Mouse (Mus musculus) Patski (cell line): ENCODE data around the gene Kdm6b. TPM values are rescaled to one million over a fixed set of nuclear protein-coding genes. Genes with fewer than 3 reads are reported as not detected.
A peak's percentile ranks its signal among the peaks of the same experiment; 100 is the strongest.

Experiments
- ATAC-seq: fragments of 100-300 bp; one replicate; pipeline ENCODE4 v1.8.0; 2021
- CTCF ChIA-PET: fragments of 350-600 bp; sonication (Branson Sonifier 250); formaldehyde crosslinking; loops from one replicate; lab custom pipeline; 2022; ENCODE audit warnings: inconsistent platforms; lab: Charles Lee
- POLR2A ChIA-PET: fragments of 350-600 bp; sonication (Branson Sonifier 250); formaldehyde crosslinking; loops from one replicate; lab custom pipeline; 2022; ENCODE audit warnings: antibody characterized with exemption, inconsistent platforms; lab: Charles Lee
- DNase-seq: peaks from one replicate; pipeline ENCODE4 v3.0.0-alpha.2; 2011; ENCODE audit warnings: low read depth, low spot score
- H3K27me3 ChIP-seq: fragments of 371-371 bp; one replicate; pipeline ENCODE4 v1.5.1; 2021
- CTCF ChIP-seq: fragments of 100-300 bp; IDR thresholded peaks from one replicate; pipeline ENCODE4 v1.5.1; 2021
- in situ Hi-C: fragments of 300-500 bp; cut with MboI; formaldehyde crosslinking; loops from 3 replicates; pipeline ENCODE4 v1.11.1; 2018; ENCODE audit warnings: low pct_unique_long_range_greater_than_20kb, mixed read lengths
- polyA plus RNA-seq: library from polyadenylated mRNA; unstranded; gene quantifications from one replicate; pipeline ENCODE4 v1.2.3, GENCODE M21; 2021

Kdm6b gene
- polyA plus RNA-seq, 1 experiment from 2014 or later: 26.6 TPM

DNA sequence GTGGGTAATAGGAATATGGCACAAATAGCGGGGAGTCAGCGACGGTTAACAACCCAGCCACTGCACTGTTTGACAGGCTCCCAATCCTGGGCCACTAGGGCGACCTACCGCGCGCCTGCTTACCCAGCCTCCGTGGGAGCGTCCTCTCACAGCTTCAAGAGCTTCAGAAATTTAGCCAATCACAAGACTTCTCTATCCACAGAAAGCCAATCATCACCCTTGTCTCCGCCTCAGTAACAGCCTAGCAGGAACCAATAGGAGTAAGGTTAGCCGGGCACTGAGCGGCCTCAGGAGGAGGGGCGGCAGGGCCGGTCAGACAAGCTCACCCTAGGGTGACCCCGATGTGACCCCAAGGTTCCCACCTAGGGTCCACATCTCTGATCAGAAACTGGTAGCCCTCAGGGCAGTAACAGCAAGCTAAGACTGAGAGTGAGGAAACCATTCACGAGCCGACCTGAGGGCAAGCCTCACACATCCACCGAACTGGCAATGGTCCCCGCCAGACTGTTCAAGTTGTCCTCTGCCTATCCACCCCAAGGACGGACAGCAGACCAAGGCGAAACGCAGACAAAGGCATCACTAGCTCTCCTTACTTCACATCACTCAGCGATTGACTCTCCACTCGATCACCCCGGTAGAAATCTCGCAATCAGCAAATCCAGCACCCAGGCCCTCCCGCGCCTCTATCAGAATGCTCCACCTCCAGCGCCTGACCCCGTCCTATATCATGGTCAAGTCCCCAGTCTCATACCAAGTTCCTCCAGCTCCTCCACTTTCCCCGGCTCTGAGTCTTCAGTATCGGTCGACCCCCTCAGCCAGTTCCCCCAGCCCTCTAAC is 4.7 kb downstream of the Kdm6b start:
- ChIA-PET CTCF (interaction anchor here (0.9 to 2.5 kb wide), 4 partner anchors 8 to 80 kb away, joined by 3 to 9 read pairs (median 3); no protein-coding TSS in a partner anchor), POLR2A (interaction anchor here (0.5 to 3.4 kb wide), 6 partner anchors 10 to 223 kb away, joined by 3 to 34 read pairs (median 5); partner anchors contain the start of genes Cyb5d1 and Naa38)
- DNase-seq (no peak), ATAC-seq (peak; percentile 52)
- in situ Hi-C loops: loop anchor here (25.0 kb wide), 1 partner anchor 579 kb away; the partner anchor contains the start of genes Ctdnep1, Elp5, Gabarap and Phf23
- no peaks in the 10 kb centered on the region for H3K27me3 ChIP-seq
- TF ChIP-seq CTCF: no peak

DNA sequence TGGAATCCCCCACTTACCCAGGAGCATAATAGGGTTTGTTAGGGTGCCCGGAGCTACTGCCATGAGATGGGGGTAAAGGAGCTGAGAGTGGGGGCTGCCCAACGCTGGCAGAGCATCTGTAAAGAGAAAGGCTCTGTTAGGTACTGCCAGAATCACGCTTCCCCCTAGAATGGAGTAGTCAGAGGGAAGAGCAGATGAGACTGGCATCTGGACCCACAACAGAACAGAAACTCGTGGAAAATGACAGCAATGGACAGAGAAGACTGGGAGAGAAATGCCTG is 5.8 kb downstream of the Kdm6b start:
- CTCF ChIA-PET: interaction anchor here (0.9 kb wide), 1 partner anchor 25 kb away, joined by 3 read pairs; no protein-coding TSS in a partner anchor
- POLR2A ChIA-PET: interaction anchor here (0.6 to 3.4 kb wide), 4 partner anchors 10 to 90 kb away, joined by 3 to 34 read pairs (median 5); partner anchors contain the start of gene Tmem88
- no peak for TF ChIP-seq CTCF
- in situ Hi-C loops: loop anchor here (25.0 kb wide), 1 partner anchor 580 kb away; the partner anchor contains the start of genes Ctdnep1, Elp5, Gabarap and Phf23
- ATAC-seq (no peak), DNase-seq (no peak)
- no peaks in the 10 kb centered on the region for H3K27me3 ChIP-seq

DNA sequence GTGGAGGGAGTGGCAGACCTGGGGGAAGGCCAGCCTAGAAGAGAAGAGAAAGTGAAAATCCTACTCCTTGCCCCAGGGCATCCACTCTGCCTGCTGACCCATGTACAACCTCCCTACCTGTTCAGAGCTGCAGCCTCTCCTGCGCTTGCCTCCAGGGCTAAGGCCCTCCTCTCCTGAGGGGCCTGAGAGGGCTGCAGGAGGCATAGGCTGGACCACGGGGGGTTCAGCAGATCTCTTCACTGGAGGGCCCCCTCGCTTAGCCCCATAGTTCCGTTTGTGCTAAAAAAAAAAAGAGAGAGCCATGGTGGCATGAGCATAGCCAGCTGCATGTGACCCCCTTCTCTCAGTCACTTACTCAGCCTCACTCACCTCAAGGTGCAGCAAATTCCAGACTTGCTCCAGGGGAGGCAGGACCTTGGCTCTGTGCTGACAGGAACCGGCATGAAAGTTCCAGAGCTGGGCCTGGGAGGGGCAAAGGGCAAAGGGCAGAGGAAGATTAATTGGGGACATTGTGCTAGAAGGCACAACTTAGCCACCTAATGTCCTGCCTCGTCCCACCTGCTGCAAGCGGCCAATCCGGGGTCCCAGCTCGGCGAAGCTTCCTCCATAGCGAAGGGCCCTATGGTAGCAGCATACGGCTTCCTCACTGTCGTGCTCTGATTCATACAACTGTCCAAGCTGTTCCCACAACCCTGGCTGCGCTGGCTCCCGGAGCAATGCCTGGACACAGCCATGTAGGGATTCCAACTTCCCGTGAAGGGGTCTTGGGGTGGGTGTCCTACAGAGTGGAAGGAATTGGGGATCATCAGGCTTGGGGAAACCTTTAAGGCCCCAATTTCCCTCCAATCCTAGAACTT is 6.4 kb downstream of the Kdm6b start:
- DNase-seq (no peak), ATAC-seq (no peak)
- in situ Hi-C loops: loop anchor here (25.0 kb wide), 1 partner anchor 580 kb away; the partner anchor contains the start of genes Ctdnep1, Elp5, Gabarap and Phf23
- no peak for TF ChIP-seq CTCF
- no peaks in the 10 kb centered on the region for H3K27me3 ChIP-seq
- ChIA-PET CTCF (interaction anchor here (0.9 kb wide), 1 partner anchor 25 kb away, joined by 3 read pairs; no protein-coding TSS in a partner anchor), POLR2A (interaction anchor here (0.6 to 3.4 kb wide), 4 partner anchors 9 to 91 kb away, joined by 3 to 34 read pairs (median 5); partner anchors contain the start of gene Tmem88)

DNA sequence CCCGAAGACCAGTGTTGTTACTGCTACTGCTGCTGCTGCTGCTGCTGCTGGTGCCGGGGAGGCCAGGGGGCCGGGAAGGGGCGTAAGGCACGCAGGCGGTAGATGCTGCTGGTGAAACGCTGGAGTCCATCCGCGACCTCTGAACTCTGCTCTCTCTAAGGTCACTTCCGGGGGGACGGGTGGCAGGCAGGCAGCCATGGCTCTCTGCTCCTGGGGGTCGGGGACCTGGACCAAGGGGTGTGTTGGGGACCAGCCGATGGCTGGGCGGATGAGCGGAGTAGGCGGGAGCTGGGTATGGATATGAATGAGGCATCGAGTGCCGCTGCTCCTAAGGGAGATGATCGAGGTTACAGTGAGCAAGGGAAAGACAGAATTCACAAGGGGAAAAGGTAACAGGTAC is 7.2 kb downstream of the Kdm6b start:
- ChIA-PET CTCF (no interaction called here), POLR2A (no interaction called here)
- no peak for DNase-seq
- in situ Hi-C loops: loop anchor here (25.0 kb wide), 1 partner anchor 581 kb away; the partner anchor contains the start of genes Ctdnep1, Elp5, Gabarap and Phf23
- no peaks in the 10 kb centered on the region for H3K27me3 ChIP-seq
- no peak for ATAC-seq
- no peak for TF ChIP-seq CTCF

DNA sequence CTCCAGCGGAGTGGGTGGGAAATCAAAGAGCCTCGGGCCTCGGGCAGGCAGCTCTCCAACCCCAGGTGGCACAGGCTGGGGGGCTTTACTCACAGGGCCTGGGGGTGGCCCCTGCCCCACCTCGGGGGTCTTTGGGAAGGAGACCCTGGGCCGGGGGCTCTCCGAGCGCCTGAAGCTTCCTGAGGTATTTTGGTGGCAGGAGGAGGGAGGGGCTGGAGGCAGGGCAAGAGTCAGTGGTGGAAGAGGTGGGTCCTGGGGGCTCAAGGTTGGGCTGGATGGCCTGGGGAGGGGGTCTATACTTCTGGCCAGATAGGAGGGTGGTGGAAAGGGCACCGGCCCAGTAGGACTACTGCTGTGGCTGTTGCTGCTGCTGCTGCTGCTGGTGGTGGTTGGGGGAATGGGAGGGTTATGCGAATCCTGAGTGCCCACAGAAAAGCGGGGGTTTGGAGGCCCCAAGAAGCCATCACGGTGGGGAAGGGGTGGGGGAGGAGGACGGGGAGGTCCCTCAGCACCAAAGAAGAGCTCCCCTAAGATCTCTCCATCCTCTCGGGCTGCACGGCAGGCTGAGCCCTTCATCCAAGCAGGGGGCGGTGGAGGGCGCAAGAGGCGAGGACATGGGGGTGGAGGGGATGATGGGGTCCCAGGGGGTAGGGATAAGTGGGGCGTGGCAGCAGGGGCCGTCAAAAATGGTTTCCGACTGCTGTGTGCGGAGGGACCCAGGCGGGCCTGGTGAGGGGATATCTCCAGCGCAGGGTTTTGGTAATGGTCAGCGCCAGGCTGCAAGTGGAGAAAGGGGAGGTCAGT is 7.9 kb downstream of the Kdm6b start:
- POLR2A ChIA-PET: no interaction called here
- no peak for TF ChIP-seq CTCF
- DNase-seq: no peak
- ATAC-seq: no peak
- in situ Hi-C loops: loop anchor here (25.0 kb wide), 1 partner anchor 582 kb away; the partner anchor contains the start of genes Ctdnep1, Elp5, Gabarap and Phf23
- CTCF ChIA-PET: no interaction called here
- H3K27me3 ChIP-seq: no peaks in the 10 kb centered on the region

DNA sequence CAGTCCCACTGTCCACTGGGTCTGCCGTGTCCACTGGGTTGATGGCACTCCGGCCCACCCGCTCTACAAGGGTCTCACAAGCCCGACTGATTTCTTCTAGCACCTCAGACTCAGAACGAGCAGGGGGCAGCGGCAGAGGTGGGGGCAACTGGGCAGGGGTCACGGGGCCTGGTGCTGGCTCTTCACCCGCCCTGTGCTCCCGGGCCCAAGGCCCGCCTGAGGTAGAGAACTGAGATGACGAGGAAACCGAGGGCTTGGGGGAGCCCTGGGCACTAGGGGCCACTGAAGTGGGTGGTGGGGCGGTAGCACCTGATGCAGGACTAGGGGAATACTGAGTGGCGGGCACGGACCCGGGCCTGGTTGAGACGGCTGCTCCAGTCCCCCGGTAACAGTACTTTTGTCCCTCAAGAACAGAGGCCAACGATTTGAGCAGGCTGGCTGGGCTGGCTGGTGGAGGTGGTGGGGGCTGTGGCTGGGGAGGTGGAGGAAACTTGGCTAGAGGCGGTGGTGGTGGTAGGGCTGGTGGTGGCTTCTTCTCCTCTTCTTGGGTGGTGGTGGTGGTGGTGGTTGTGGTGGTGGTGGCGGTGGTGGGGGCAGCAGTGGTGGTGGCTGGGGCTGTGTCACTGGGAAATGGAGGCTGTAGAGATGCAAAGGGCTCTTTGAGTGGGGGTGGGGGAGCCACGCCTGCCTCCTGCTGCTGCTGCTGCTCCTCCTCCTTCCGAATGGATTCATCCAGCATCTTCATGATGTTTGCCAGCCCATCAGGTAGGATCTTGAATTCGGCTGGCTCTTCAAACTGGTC is 8.7 kb downstream of the Kdm6b start:
- TF ChIP-seq CTCF: no peak
- ChIA-PET CTCF (no interaction called here), POLR2A (no interaction called here)
- H3K27me3 ChIP-seq: no peaks in the 10 kb centered on the region
- in situ Hi-C loops: loop anchor here (25.0 kb wide), 1 partner anchor 583 kb away; the partner anchor contains the start of genes Ctdnep1, Elp5, Gabarap and Phf23
- DNase-seq (no peak), ATAC-seq (no peak)

DNA sequence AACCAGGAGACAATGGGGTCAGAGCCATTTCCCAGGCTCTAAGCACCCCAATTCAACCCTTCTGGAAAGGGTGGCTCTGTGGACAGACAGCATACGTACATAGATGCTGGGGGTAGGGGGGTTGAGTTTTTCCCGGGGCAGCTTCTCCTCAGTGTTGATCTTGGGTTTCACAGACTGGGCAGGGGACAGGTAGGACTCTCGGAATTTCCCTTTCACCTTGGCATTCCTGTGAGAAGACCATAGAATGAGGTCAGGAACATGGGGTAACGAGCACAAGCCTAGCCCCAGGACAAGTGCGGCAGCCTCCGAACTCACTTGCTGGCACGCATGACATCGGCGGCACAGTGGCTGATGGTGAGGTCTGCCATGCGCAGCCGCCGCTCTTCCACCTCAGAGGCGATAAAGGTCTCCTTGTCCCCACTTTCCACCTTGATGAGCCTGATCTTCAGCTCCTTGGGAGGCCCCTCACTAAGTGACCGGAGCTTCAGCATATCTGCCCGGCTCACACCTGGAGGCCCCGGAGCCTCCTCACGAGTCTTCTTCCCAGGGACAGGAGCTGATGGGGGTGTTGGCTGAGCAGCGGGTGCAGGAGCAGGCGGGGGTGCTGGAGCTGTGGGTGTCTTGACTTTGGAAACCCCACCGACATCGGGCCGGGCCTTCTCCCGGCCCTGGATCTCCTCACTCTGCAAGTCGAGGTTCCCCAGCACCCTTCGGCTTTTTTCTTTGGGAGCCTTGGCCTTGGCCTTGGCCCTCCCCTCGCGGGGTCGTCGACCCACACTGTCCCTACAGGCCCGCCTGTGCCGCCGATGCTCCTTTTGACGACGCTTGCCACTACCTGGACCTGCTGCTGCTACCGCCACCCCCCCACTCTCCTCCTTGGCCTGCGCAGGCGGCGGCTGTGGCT is 9.5 kb downstream of the Kdm6b start:
- ChIA-PET CTCF (no interaction called here), POLR2A (no interaction called here)
- in situ Hi-C loops: loop anchor here (25.0 kb wide), 1 partner anchor 583 kb away; the partner anchor contains the start of genes Ctdnep1, Elp5, Gabarap and Phf23

DNA sequence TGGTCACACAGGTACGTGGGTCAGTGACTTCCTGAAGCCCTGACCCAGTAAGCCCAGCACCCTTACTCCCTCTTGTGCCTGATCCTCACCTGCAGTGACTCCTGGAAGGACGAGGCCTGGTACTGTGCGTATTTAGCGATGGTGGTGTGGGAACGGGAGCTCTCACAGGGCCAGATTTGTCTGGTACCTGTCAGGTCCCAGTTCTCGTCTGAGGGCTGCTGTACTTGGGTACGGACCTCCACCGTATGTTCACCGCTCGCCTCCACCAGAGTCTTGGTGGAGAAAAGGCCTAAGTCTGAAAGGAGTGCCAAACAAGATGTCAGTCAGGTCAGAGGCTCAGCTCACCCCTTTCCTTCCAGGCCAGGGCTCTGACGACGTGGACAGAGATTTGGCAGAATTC is 11.5 kb downstream of the Kdm6b start:
- TF ChIP-seq CTCF: no peak
- ATAC-seq (no peak), DNase-seq (no peak)
- CTCF ChIA-PET: interaction anchor here (0.9 kb wide), 1 partner anchor 144 kb away, joined by 3 read pairs; no protein-coding TSS in a partner anchor
- POLR2A ChIA-PET: interaction anchor here (1.0 to 1.5 kb wide), 2 partner anchors 17 to 22 kb away, joined by 3 to 6 read pairs; no protein-coding TSS in a partner anchor
- in situ Hi-C loops: loop anchor here (25.0 kb wide), 1 partner anchor 585 kb away; the partner anchor contains the start of genes Ctdnep1, Elp5, Gabarap and Phf23
- H3K27me3 ChIP-seq: no peaks in the 10 kb centered on the region

More for the DNA sequence above, 9.5 kb downstream of the Kdm6b start:
- ATAC-seq: no peak
- DNase-seq: no peak
- TF ChIP-seq CTCF: no peak
- H3K27me3 ChIP-seq: no peaks in the 10 kb centered on the region
